Mouse (Mus musculus) stomach, postnatal 0 days (tissue): ENCODE measurements around the gene Lmod1.

Experiments
- CTCF ChIP-seq: IDR thresholded peaks from 2 replicates; pipeline ENCODE4 v1.5.1; 2016; ENCODE audit warnings: antibody characterized with exemption, low read depth, mild to moderate bottlenecking, moderate library complexity
- EP300 ChIP-seq: optimal IDR thresholded peaks from 2 replicates; pipeline ENCODE3; 2016; ENCODE audit warnings: antibody characterized with exemption

GRCm38 (mm10) chr1:135323367-135323901 lies 1.2 kb upstream of the Lmod1 start:
- TF ChIP-seq CTCF (no peak), EP300 (no peak)
